Mouse (Mus musculus) CH12.LX (cell line): Measurements from ENCODE around the gene Ggcx. TPM values are rescaled to one million over a fixed set of nuclear protein-coding genes. Genes with fewer than 3 reads are reported as not detected.
A peak's percentile ranks its signal among the peaks of the same experiment; 100 is the strongest.

Experiments
- DNase-seq: peaks from one replicate; pipeline ENCODE4 v3.0.0-alpha.2; 2013; ENCODE audit errors: extremely low read depth
- H3K27ac ChIP-seq: 2 replicates; pipeline ENCODE4 v1.5.1; 2012; ENCODE audit warnings: low read depth, mild to moderate bottlenecking, control low read depth, moderate library complexity; ENCODE audit not compliant: insufficient read depth
- H3K27me3 ChIP-seq: replicated peaks from 2 replicates; pipeline ENCODE3; 2012; ENCODE audit warnings: inconsistent platforms
- H3K36me3 ChIP-seq, 2 experiments: replicated peaks in 1 of 2; 2 replicates each; pipeline versions ENCODE3 to v1.6.1; 2012; ENCODE audit warnings: inconsistent platforms in 1 of 2, low read length in 1 of 2, mild to moderate bottlenecking in 1 of 2, mixed read lengths in 1 of 2, moderate library complexity in 1 of 2; ENCODE audit not compliant: control insufficient read depth in 1 of 2, insufficient read depth in 1 of 2
- H3K4me1 ChIP-seq, 2 experiments: 2 replicates each; pipeline ENCODE4 v1.6.1; 2012; ENCODE audit warnings: inconsistent platforms in 1 of 2, moderate library complexity in 1 of 2; ENCODE audit not compliant: insufficient read depth in 2 of 2, control insufficient read depth in 1 of 2
- H3K4me2 ChIP-seq: 2 replicates; pipeline ENCODE4 v1.6.1; 2012; ENCODE audit warnings: low read depth, mild to moderate bottlenecking, control low read depth; ENCODE audit not compliant: poor library complexity, insufficient read depth, severe bottlenecking
- H3K4me3 ChIP-seq, 3 experiments: fragments of 150-350 bp in 1 of 3; sonication (generic) in 1 of 3; replicated peaks in 1 of 3; 2 replicates each; pipeline versions ENCODE3 to v1.5.1; 2011 to 2012; ENCODE audit warnings: low read depth in 2 of 3, low read length in 2 of 3, mild to moderate bottlenecking in 2 of 3, moderate library complexity in 2 of 3, control low read depth in 1 of 3, improper control_type of control experiment in 1 of 3, inconsistent platforms in 1 of 3, mixed read lengths in 1 of 3; ENCODE audit not compliant: poor library complexity in 1 of 3
- H3K79me2 ChIP-seq: replicated peaks from 2 replicates; pipeline ENCODE4 v1.6.1; 2012; ENCODE audit warnings: mild to moderate bottlenecking, moderate library complexity; ENCODE audit not compliant: control insufficient read depth, poor library complexity, insufficient read depth, severe bottlenecking; ENCODE audit errors: extremely low read depth
- H3K9ac ChIP-seq: 2 replicates; pipeline ENCODE4 v1.6.1; 2012; ENCODE audit warnings: low read depth, mild to moderate bottlenecking, control low read depth, moderate library complexity; ENCODE audit not compliant: insufficient read depth
- H3K9me3 ChIP-seq: replicated peaks from 2 replicates; pipeline ENCODE3; 2012; ENCODE audit warnings: low read length, inconsistent platforms, mixed read lengths
- BHLHE40 ChIP-seq: IDR thresholded peaks from 2 replicates; pipeline ENCODE4 v1.6.1; 2011; ENCODE audit warnings: mild to moderate bottlenecking, low read depth, low read length, improper control_type of control experiment
- CTCF ChIP-seq, 2 experiments: IDR thresholded peaks in 1 of 2; conservative IDR thresholded peaks in 1 of 2; 2 replicates each; pipeline ENCODE4 v1.5.1; 2011 to 2012; ENCODE audit warnings: low read depth in 2 of 2, low read length in 2 of 2, improper control_type of control experiment in 1 of 2, inconsistent platforms in 1 of 2, mild to moderate bottlenecking in 1 of 2, moderate library complexity in 1 of 2
- E2F4 ChIP-seq: IDR thresholded peaks from 2 replicates; pipeline ENCODE4 v1.6.1; 2011; ENCODE audit warnings: low read depth, low read length, improper control_type of control experiment; ENCODE audit not compliant: insufficient replicate concordance
- GABPA ChIP-seq: IDR thresholded peaks from 2 replicates; pipeline ENCODE4 v1.6.1; 2012; ENCODE audit warnings: low read depth, low read length, improper control_type of control experiment, inconsistent platforms; ENCODE audit not compliant: insufficient replicate concordance
- HCFC1 ChIP-seq: IDR thresholded peaks from 2 replicates; pipeline ENCODE4 v1.6.1; 2012; ENCODE audit warnings: low read depth, mild to moderate bottlenecking, inconsistent platforms, low read length, improper control_type of control experiment
- IRF4 ChIP-seq: IDR thresholded peaks from 2 replicates; pipeline ENCODE4 v1.6.1; 2014; ENCODE audit warnings: low read depth, mild to moderate bottlenecking, inconsistent platforms, low read length, improper control_type of control experiment
- KAT2A ChIP-seq: IDR thresholded peaks from 2 replicates; pipeline ENCODE4 v1.6.1; 2012; ENCODE audit warnings: low read length, improper control_type of control experiment, inconsistent platforms; ENCODE audit not compliant: insufficient replicate concordance
- MAX ChIP-seq: IDR thresholded peaks from 2 replicates; pipeline ENCODE4 v1.6.1; 2011; ENCODE audit warnings: low read length, improper control_type of control experiment
- MAZ ChIP-seq: IDR thresholded peaks from 2 replicates; pipeline ENCODE4 v1.6.1; 2012; ENCODE audit warnings: low read depth, mild to moderate bottlenecking, inconsistent platforms, low read length, improper control_type of control experiment, moderate library complexity
- MXI1 ChIP-seq: IDR thresholded peaks from 2 replicates; pipeline ENCODE4 v1.6.1; 2011; ENCODE audit warnings: mild to moderate bottlenecking, low read depth, low read length, improper control_type of control experiment
- NRF1 ChIP-seq: IDR thresholded peaks from 2 replicates; pipeline ENCODE4 v1.6.1; 2014; ENCODE audit warnings: low read depth, mild to moderate bottlenecking, inconsistent platforms, low read length, improper control_type of control experiment, moderate library complexity
- PAX5 ChIP-seq: IDR thresholded peaks from 2 replicates; pipeline ENCODE4 v1.6.1; 2012; ENCODE audit warnings: low read length, inconsistent platforms, mixed read lengths
- POLR2A ChIP-seq: IDR thresholded peaks from 2 replicates; pipeline ENCODE4 v1.6.1; 2011; ENCODE audit warnings: low read depth, mild to moderate bottlenecking, improper control_type of control experiment, low read length
- RAD21 ChIP-seq: IDR thresholded peaks from 2 replicates; pipeline ENCODE4 v1.6.1; 2011; ENCODE audit warnings: low read depth, mild to moderate bottlenecking, low read length, improper control_type of control experiment, moderate library complexity
- RCOR1 ChIP-seq: conservative IDR thresholded peaks from 2 replicates; pipeline ENCODE4 v1.6.1; 2012; ENCODE audit warnings: low read depth, mild to moderate bottlenecking, inconsistent platforms, low read length, improper control_type of control experiment
- SIN3A ChIP-seq: IDR thresholded peaks from 2 replicates; pipeline ENCODE4 v1.6.1; 2012; ENCODE audit warnings: low read length, improper control_type of control experiment, inconsistent platforms
- SMC3 ChIP-seq: IDR thresholded peaks from 2 replicates; pipeline ENCODE4 v1.6.1; 2011; ENCODE audit warnings: low read depth, low read length, improper control_type of control experiment
- TBP ChIP-seq: conservative IDR thresholded peaks from 2 replicates; pipeline ENCODE4 v1.6.1; 2011; ENCODE audit warnings: low read depth, low read length, improper control_type of control experiment
- TCF12 ChIP-seq: IDR thresholded peaks from 2 replicates; pipeline ENCODE4 v1.6.1; 2014; ENCODE audit warnings: low read depth, mild to moderate bottlenecking, inconsistent platforms, low read length, improper control_type of control experiment
- UBTF ChIP-seq: IDR thresholded peaks from 2 replicates; pipeline ENCODE4 v1.6.1; 2012; ENCODE audit warnings: low read depth, mild to moderate bottlenecking, inconsistent platforms, low read length, improper control_type of control experiment, moderate library complexity
- USF1 ChIP-seq: IDR thresholded peaks from 2 replicates; pipeline ENCODE4 v1.6.1; 2014; ENCODE audit warnings: low read depth, mild to moderate bottlenecking, inconsistent platforms, low read length, improper control_type of control experiment
- dilution Hi-C: fragments of 300-500 bp; cut with MboI; formaldehyde crosslinking; loops from 2 replicates; pipeline ENCODE4 v1.14.3; 2020; ENCODE audit warnings: low sequenced_read_pairs; ENCODE audit not compliant: extremely low pct_unique_long_range_greater_than_20kb, extremely low pct_ligation_motif_present
- in situ Hi-C: fragments of 300-500 bp; cut with MboI; formaldehyde crosslinking; loops from 3 replicates; pipeline ENCODE4 v1.14.3; 2019; ENCODE audit warnings: low sequenced_read_pairs, low pct_ligation_motif_present, low pct_unique_long_range_greater_than_20kb, mixed read lengths
- polyA plus RNA-seq: library from polyadenylated mRNA; unstranded; fragments of >175 nt; gene quantifications from 2 replicates; pipeline ENCODE4 v1.2.1, GENCODE M21; 2012; ENCODE audit warnings: low read depth; ENCODE audit not compliant: insufficient read length
- total RNA-seq, 2 experiments: library from RNA; depleted of rRNA; stranded (reverse); fragments of 300-350 nt in 1 of 2; fragments of >200 nt in 1 of 2; gene quantifications; 2 replicates each; pipeline ENCODE4 v1.2.3; 2012 to 2014

The Ggcx gene
- total and polyA plus RNA-seq, 3 experiments = 5.2 to 7.8 (median 6.7) TPM

DNA sequence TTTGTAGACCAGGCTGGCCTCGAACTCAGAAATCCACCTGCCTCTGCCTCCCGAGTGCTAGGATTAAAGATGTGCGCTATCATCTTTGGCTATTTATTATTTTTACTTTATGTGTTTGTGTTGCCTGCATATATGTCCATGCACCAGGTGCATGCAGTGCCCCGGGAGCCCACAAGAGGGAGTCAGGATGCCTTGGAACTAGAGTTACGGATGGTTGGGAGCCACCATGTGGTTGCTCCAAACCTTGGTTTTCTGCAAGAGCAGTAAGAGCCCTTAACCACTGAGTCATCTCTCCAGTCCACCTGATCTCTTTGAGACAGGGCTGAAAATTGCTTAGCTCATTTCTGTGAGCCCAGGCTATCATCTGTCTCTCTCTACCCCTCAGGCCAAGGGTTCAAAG, 7.0 kb upstream of the Ggcx start (continued):
- TF ChIP-seq KAT2A = no peak
- peak; percentile 66; the same call in 1 of the 2 replicates for TF ChIP-seq TCF12
- TF ChIP-seq SIN3A = peak; percentile 33; the same call in 1 of the 2 replicates
- no peak for TF ChIP-seq PAX5
- TF ChIP-seq E2F4 = no peak
- TF ChIP-seq MAZ = no peak
- TF ChIP-seq POLR2A = no peak
- no peak for TF ChIP-seq GABPA
- TF ChIP-seq MXI1 = no peak
- TF ChIP-seq IRF4 = peak; percentile 42; the same call in 1 of the 2 replicates
- peak; percentile 46; the same call in 1 of the 2 replicates for TF ChIP-seq MAX

- no peaks in the 10 kb centered on the region; the same call in 1 of the 2 replicates for H3K79me2 ChIP-seq
- TF ChIP-seq USF1 = no peak
- TF ChIP-seq NRF1 = no peak
- TF ChIP-seq PAX5 = no peak
- TF ChIP-seq RAD21 = no peak; the same call in none of the 2 replicates
- no peak for TF ChIP-seq UBTF
- TF ChIP-seq CTCF (conservative IDR thresholded peaks at IDR 0.05 in 1 of 2, IDR thresholded peaks at IDR 0.05 in 1 of 2; ENCODE audit: low read depth in 2 of 2, low read length in 2 of 2) = peak; percentile 55 to 81; a peak in 3 of 4 replicates
- TF ChIP-seq SMC3 = peak; percentile 43
- no peak for TF ChIP-seq TBP
- TF ChIP-seq, all 38 proteins: peak for 2
- Histone ChIP-seq H3K4me3 (no peak overlapping the region), H3K36me3 (no peaks in the 10 kb centered on the region), H3K9me3 (no peaks in the 10 kb centered on the region), H3K27me3 (no peaks in the 10 kb centered on the region), H3K4me1 (peaks cover 4 to 16% of the 10 kb centered on the region in 2 experiments), H3K9ac (no peak overlapping the region), H3K4me2 (no peak overlapping the region), H3K27ac (no peak overlapping the region)
- in situ Hi-C loops (loop anchor here (25.0 kb wide), 1 partner anchor 428 kb away; no protein-coding TSS in a partner anchor), dilution Hi-C loops (no loop called here)
- peak; percentile 78 for DNase-seq
Measured at GRCm38 (mm10) chr6:72409567-72409966, 4.5 kb upstream of the Ggcx start.

DNA sequence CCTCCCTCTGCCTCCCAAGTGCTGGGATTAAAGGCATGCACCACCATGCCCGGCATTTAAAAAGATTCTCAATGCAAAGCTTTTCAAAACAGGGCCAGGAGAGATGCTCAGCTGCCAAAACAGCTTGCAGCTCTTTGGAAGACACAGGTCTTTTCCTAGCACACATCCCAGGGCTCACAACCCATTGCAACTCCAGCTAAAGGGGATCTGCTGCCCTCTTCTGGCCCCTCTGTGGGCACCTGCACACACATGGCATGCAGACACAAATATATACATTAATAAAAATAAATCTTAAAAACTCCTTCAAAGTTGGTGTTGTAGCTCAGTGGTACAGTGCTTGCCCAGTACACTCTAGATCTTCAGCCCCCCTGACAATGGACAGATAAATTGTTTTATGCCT, 4.1 kb upstream of the Ggcx start:
- Histone ChIP-seq H3K4me1 (peaks cover 4 to 18% of the 10 kb centered on the region in 2 experiments), H3K27ac (no peak overlapping the region), H3K27me3 (no peaks in the 10 kb centered on the region), H3K79me2 (no peaks in the 10 kb centered on the region; the same call in 1 of the 2 replicates), H3K36me3 (no peaks in the 10 kb centered on the region), H3K9me3 (no peaks in the 10 kb centered on the region), H3K4me3 (no peak overlapping the region), H3K9ac (no peak overlapping the region), H3K4me2 (no peak overlapping the region)
- TF ChIP-seq RCOR1 (no peak), CTCF (conservative IDR thresholded peaks at IDR 0.05 in 1 of 2, IDR thresholded peaks at IDR 0.05 in 1 of 2; ENCODE audit: low read depth in 2 of 2, low read length in 2 of 2) (peak in 1 of 2 experiments; percentile 46; a peak in 2 of 4 replicates), HCFC1 (no peak), BHLHE40 (no peak), E2F4 (no peak), RAD21 (peak; percentile 1; the same call in 1 of the 2 replicates)
- in situ Hi-C loops (loop anchor here (25.0 kb wide), 1 partner anchor 427 kb away; no protein-coding TSS in a partner anchor), dilution Hi-C loops (no loop called here)
- DNase-seq = no peak
